Mouse (Mus musculus): ENCODE data around the gene Utrn.

Utrn gene

GRCm38 (mm10) chr10:12874577-12875277 lies 5.6 kb upstream of the Utrn start:
- no peak for DNase-seq (ENCODE audit: low spot score in 2 of 2)

GRCm38 (mm10) chr10:12869846-12870245 lies 681 bp upstream of the Utrn start:
- DNase-seq (ENCODE audit: low spot score in 2 of 2) = no peak

- DNase-seq (ENCODE audit: low spot score in 2 of 2) = peak in 1 of 2 experiments; percentile 19
Observed at GRCm38 (mm10) chr10:12868189-12869028, 756 bp downstream of the Utrn start.

GRCm38 (mm10) chr10:12867733-12868188 lies 1.4 kb downstream of the Utrn start:
- no peak for DNase-seq (ENCODE audit: low spot score in 2 of 2)

DNA sequence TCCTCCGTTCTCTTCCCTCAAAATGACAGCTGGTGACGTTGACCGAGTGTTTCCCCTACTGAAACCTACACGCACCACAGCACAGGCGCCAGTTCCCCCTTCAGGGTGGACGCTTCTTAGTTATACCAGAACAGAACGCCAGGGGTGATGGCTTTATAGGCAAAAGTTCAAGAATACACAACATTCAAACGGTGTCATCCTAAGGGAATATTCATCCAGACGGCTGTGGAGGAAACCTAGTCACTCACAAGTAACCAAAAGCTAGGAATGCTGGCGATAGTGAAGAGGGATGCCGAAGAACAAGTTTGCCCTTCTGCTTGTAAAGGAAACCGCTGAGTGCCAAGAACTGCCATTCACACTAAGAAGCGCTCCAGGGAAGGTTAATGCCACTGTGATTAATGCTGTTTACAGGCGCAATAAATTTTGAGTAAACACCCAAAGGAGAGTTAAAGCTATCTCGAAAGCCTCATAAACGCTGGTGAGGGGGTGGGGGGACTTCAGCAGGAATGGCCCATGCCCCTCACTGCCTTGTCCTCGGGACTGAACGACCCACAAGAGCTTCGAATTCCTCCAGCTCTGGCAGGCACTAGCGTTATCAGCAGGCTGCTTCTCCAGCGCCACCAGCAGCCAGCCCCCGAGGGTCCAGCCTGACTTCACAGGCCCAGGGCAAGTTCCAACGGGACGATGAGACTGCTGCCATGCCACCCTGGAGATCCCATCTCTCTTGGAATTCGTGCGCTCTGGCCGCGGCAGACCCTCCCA lies 2.0 kb downstream of the Utrn start:
- peak in 1 of 2 experiments; percentile 26 for DNase-seq (ENCODE audit: low spot score in 2 of 2)

- no peak for DNase-seq (ENCODE audit: low spot score in 2 of 2)
Observed at GRCm38 (mm10) chr10:12865201-12865600, 4.0 kb downstream of the Utrn start.

DNA sequence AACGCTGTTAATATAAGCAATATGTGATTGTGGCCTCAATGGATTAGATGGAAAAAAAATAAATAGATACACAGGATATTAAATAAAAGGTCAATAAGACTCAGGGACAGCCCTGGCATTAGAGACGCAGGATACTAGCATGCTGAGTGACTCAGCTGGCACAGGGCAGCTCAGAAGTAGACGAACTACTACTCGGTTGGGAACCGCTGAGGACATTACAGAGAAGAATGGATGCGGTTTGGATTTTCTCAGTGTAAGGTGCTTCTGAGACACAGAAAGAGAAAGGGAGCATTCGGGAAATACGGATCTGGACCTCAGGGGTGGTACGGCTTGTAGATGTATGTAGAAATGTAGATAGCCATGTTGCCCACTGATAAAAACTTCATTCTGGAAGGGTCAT lies 5.6 kb downstream of the Utrn start:
- no peak for DNase-seq (ENCODE audit: low spot score in 2 of 2)

DNA sequence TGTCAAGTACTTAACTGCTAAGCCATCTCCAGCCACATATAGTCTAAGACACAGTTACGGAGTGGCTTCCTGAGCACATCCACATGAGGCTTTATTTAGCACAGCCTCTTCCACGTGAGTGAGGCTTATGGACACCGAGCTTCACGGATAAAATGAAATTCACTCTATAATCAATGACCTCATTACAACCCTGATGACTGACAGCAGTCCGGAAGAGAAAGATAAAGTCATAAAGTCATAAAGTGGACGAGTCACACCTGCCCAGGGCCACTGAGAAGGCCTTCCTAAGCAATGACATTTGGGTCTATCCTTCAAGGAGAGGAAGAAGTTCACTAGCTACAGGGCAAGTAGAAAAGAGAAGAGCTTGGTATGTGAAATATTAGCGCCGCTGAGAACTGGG lies 7.1 kb downstream of the Utrn start:
- DNase-seq (ENCODE audit: low spot score in 2 of 2) = no peak

GRCm38 (mm10) chr10:12861381-12861780 lies 7.8 kb downstream of the Utrn start:
- DNase-seq (ENCODE audit: low spot score in 2 of 2) = no peak

GRCm38 (mm10) chr10:12860765-12861164 lies 8.4 kb downstream of the Utrn start:
- no peak for DNase-seq (ENCODE audit: low spot score in 2 of 2)

GRCm38 (mm10) chr10:12860331-12860730 lies 8.8 kb downstream of the Utrn start:
- DNase-seq (ENCODE audit: low spot score in 2 of 2) = no peak

DNA sequence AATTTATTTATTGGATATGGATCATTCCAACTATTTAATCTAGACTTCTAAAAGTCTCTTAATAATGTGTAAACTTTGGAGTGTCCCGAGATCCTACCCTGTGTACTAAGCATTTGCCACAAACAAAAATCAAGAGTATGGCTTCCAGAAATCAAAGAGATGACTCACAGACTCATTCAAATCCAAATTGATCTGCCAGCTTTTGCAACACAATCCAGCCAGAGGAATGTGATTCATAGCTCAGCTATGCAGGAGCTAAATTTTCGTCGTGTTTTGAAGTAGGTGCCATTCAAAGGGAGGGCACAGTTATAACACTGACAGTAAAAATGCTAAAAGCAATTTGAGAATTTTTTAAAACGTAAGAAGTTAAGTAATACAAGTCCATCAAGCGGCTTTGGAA lies 11.1 kb downstream of the Utrn start:
- DNase-seq (ENCODE audit: low spot score in 2 of 2) = no peak

DNA sequence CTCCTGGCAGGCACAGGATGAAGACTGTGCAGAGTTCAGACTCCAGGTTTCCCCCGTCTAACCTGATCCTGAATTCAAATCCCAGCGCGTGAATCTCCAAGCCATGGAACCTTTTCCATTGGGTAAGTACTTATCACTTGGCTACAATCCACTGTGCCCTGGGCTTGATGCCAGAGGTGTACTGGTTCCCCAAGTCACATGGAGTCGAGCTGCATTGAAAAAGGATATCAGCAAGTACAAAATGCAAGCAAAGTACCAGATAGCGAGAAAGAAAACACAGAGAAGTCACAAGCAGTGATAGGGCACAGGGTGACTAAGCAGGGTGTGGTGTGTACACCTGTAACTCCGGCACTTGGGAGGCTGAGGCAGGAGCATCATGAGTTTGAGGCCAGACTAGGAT lies 14.9 kb downstream of the Utrn start:
- DNase-seq (ENCODE audit: low spot score in 2 of 2) = no peak

DNA sequence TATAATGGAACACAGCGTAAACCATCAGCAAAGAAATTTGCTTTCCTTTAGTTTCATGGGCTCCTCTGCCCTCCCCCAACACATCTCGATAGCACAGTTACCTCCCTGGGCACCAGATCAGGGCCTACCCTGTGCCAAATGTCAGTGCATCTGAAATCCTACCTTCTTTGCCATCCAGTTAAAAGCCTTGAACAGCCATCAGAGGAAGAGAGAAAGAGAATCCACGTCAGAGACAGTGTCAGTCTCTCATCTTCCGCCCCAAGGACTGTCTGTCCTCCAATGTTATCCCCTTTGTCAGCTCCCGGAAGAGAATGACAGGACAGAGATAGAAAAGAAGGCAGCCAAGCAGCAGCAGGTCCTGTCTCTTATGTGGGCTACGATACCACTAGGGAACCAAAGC lies 15.4 kb downstream of the Utrn start:
- DNase-seq (ENCODE audit: low spot score in 2 of 2) = no peak

DNA sequence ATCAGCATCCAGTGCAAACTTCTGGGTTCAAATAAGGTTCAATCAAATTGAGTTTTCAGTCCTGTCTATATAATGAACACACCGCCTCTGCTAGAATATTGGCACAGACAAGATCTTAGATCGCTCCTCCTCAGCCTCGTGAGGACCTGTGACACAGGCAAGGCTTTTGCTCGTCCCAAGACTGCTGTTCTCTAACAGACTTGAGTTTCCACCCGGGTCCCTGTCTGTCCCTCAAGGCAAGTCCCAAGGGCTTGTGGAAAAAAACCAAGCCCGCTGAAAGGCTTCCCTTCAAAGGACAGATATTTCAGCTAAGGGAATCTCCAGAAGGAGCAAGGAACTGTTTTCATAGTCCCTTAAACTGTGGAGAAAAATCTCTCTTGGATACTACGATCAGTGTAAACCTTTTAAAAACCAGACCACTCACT lies 16.0 kb downstream of the Utrn start:
- no peak for DNase-seq (ENCODE audit: low spot score in 2 of 2)

- DNase-seq (ENCODE audit: low spot score in 2 of 2) = no peak
Observed at GRCm38 (mm10) chr10:12852416-12853195, 16.6 kb downstream of the Utrn start.

DNA sequence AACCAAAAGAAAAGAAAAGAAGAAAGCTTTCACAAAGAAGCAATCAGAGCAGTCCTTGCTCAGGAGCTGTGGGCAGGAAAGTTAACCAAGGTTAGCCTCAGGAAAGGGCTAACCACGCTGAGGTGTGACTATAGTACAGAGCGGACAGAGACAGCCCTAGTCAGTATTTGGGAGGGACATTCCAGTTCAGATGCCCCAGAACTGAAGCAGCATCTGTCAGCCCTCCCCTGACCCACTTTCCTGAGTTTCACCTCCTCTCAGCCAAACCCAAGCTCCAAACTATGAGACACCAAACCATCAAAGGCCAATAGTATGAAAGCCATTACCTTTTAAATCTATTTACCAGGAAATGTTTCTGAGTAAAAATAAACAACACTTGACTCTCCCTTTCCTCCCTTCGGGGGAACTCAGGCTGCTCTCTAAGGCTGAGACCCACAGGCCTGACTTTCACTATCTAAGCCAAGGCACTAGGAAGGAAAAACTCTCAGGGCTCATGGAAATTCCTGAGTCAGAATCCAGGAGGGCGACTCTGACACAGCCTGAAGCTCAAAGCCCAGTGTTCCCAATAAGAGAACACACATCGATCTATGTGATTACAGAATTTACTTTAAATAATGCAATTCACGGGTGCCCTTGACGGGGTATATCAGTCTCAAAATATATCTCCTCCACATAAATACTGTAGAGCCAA lies 18.2 kb downstream of the Utrn start:
- DNase-seq (ENCODE audit: low spot score in 2 of 2) = no peak

DNA sequence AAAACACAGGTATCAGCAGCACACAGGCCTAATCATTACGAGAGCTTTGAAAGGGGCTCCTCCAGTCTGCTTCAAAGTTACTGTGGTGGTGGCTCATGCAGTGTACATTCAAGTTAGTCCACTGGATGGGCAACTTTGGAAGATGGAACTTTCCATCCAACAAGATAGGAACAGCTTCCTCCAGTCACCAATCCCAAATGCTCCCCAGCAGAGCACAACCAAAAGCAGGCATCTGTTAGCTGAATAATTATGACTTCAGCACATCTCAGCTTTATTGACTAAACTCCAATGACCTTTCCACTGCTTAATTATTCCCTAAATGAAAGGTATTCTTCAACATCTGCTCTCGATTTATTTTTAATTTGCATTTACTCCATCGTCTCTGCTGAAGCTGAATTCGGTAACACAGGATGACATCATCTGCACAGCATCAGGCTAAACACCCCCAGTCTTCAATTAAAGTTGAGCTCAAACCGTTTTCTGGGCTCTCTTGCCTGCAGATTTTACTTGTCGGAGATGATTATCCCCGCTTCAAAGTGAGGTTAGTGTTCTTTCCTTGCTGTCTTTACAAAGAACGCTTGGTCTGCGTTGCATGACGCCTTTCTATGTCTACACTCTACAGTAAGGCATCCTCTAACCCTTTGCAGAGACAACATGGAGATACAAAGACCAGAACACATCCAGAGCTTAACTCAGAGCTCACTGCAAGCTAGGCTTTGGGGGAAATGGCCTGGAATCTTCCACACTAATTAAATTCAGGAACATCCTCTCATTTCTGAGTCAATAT lies 20.6 kb downstream of the Utrn start:
- no peak for DNase-seq (ENCODE audit: low spot score in 2 of 2)

GRCm38 (mm10) chr10:12842543-12842942 lies 26.6 kb downstream of the Utrn start:
- DNase-seq (ENCODE audit: low spot score in 2 of 2) = no peak

GRCm38 (mm10) chr10:12841497-12841896 lies 27.7 kb downstream of the Utrn start:
- DNase-seq (ENCODE audit: low spot score in 2 of 2) = no peak
